Mouse (Mus musculus) embryonic facial prominence, embryonic 13.5 days (tissue): Measurements from ENCODE around the gene Gpr39. TPM values are rescaled to one million over a fixed set of nuclear protein-coding genes. Genes with fewer than 3 reads are reported as not detected.

Experiments
- ATAC-seq: fragments of 200-750 bp; cut with Nextera tagmentation; 2 replicates; pipeline ENCODE4 v1.8.0; 2017; ENCODE audit warnings: low read depth; ENCODE audit not compliant: insufficient number of reproducible peaks, insufficient read depth, low FRiP score, low TSS enrichment
- H3K27ac ChIP-seq: fragments of 300-500 bp; sonication (generic); 2 replicates; pipeline ENCODE4 v1.5.1; 2015; ENCODE audit warnings: moderate library complexity, mild to moderate bottlenecking, inconsistent platforms
- H3K27me3 ChIP-seq: fragments of 300-500 bp; sonication (generic); 2 replicates; pipeline ENCODE4 v1.6.1; 2015; ENCODE audit warnings: mild to moderate bottlenecking, inconsistent platforms
- H3K36me3 ChIP-seq: fragments of 300-500 bp; sonication (generic); 2 replicates; pipeline ENCODE4 v1.6.1; 2015; ENCODE audit warnings: mild to moderate bottlenecking, inconsistent platforms
- H3K4me1 ChIP-seq: fragments of 300-500 bp; sonication (generic); 2 replicates; pipeline ENCODE4 v1.6.1; 2015; ENCODE audit warnings: inconsistent platforms
- H3K4me2 ChIP-seq: fragments of 300-500 bp; sonication (generic); 2 replicates; pipeline ENCODE4 v1.6.1; 2015; ENCODE audit warnings: moderate library complexity, mild to moderate bottlenecking, inconsistent platforms
- H3K4me3 ChIP-seq: fragments of 300-500 bp; sonication (generic); 2 replicates; pipeline ENCODE4 v1.5.1; 2015; ENCODE audit warnings: mild to moderate bottlenecking, inconsistent platforms
- H3K9ac ChIP-seq: fragments of 300-500 bp; sonication (generic); 2 replicates; pipeline ENCODE4 v1.6.1; 2015; ENCODE audit warnings: mild to moderate bottlenecking, inconsistent platforms
- H3K9me3 ChIP-seq: fragments of 300-500 bp; sonication (generic); 2 replicates; pipeline ENCODE4 v1.6.1; 2016; ENCODE audit warnings: inconsistent platforms
- WGBS: fragments of 180-500 bp; shearing (Covaris S2); methylation state at CpG from one replicate; pipeline ENCODE4 v1.1.7; 2015; ENCODE audit warnings: mixed read lengths; 5-methylcytosine and 5-hydroxymethylcytosine counted together
- polyA plus RNA-seq: library from polyadenylated mRNA; unstranded; fragments of >200 nt; fragmentation: Nextera tagmentation; extraction: Ambion mirVana; gene quantifications from 2 replicates; pipeline ENCODE4 v1.2.1, GENCODE M21; 2015

Gene Gpr39
- polyA plus RNA-seq, 1 experiment from 2014 or later: not detected

DNA sequence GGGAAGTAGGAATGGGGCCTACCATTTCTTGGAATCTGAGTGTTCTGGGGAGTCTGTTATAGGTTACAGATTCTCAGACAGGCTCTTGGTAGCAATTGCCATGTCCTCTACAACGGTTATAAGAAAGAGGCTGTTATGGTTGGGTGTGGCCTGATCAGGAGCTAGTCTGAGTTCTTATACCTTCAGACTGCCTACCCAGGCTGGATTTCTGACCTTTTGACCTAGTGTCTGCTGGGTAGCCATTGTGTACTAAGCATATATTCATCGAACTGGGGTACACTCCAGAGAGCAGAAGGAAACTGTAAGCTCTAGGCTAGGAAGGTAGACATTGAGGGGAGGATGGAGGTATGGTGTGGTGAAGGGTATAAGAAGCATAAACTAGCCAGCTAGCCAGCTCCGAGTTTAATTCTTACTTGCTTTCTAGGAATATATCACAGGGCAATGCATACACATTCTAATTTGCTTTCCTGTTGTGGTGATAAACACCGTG, 24.4 kb downstream of the Gpr39 start:
- no peak overlapping the region for H3K4me2 ChIP-seq
- H3K27me3 ChIP-seq: no peaks in the 10 kb centered on the region
- no peak overlapping the region for H3K9ac ChIP-seq
- no peaks in the 10 kb centered on the region for H3K9me3 ChIP-seq
- H3K4me1 ChIP-seq: no peaks in the 10 kb centered on the region
- no peaks in the 10 kb centered on the region for H3K36me3 ChIP-seq
- WGBS: 75% methylated on average over 4 of the region's 4 CpGs
- H3K27ac ChIP-seq: no peak overlapping the region
- H3K4me3 ChIP-seq: no peak overlapping the region
- no peak for ATAC-seq

DNA sequence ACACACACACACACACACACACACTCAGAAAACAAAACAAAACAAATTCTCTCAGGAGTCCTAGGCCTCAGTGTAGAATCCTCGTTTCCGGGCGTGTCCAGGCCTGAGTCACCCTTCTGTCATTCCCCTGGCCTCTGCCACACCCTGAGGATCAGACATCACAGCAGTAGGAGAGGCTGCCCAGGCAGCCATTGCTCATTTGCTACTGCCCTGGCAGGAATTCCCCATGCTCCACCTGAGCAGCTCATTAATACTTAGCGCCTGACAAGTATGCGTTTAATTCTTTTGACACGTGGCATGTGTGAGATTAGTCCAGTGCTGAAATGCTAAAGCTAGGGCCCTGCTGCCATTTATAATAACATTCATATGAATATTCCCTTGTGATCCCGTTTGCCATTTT, 25.0 kb downstream of the Gpr39 start:
- WGBS: 79% methylated on average over 7 of the region's 7 CpGs
- Histone ChIP-seq H3K36me3 (no peaks in the 10 kb centered on the region), H3K4me1 (no peaks in the 10 kb centered on the region), H3K27me3 (no peaks in the 10 kb centered on the region), H3K27ac (no peak overlapping the region), H3K9me3 (no peaks in the 10 kb centered on the region), H3K4me3 (no peak overlapping the region), H3K4me2 (no peak overlapping the region), H3K9ac (no peak overlapping the region)
- 0 out of 2 replicates have a peak, but pooled peaks have one; percentile 37 for ATAC-seq

DNA sequence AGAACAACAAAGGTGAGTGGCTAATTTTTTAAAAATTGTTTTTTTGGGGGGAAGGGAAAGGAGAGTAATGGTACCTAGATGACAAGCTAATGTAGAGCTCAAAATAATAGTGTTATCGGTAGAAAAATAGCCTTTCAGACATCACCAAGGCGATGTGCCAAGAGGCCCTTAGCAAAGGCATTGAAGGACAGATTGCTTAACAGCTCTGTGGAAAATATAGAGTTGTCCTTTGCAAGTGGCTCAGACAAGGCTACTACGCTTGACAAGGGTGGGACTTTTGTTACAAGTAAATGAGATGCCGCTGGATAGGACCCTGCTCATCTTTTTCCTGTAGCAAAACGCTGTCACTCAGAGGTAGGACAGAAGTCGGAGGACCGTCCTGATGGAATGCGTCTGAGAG, 25.5 kb downstream of the Gpr39 start:
- Histone ChIP-seq H3K4me3 (no peak overlapping the region), H3K4me2 (no peak overlapping the region), H3K36me3 (no peaks in the 10 kb centered on the region), H3K27ac (no peak overlapping the region), H3K9me3 (no peaks in the 10 kb centered on the region), H3K9ac (no peak overlapping the region), H3K4me1 (no peaks in the 10 kb centered on the region), H3K27me3 (no peaks in the 10 kb centered on the region)
- ATAC-seq: no peak
- 82% methylated on average over 8 of the region's 8 CpGs for WGBS

DNA sequence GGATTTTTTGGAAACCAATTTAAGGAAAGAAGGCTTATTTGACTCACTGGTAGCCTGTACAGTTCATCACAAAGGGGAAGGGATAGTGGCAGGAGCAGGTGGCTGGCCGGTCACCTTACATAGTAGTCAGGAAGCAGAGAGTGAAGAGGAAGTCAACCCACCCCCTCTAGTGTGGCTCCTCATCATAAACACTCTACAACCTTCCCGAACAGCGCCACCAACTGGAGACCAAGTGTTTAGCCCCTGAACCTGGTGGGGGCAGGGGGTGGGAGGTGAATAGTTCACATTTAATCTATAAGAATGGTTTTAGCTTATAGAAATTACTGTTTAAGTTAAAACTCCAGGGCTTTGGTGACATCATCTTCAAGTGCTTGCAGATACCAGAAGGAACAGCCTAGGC, 28.6 kb downstream of the Gpr39 start:
- WGBS: 62% methylated on average over 3 of the region's 3 CpGs
- Histone ChIP-seq H3K27ac (no peak overlapping the region), H3K4me3 (no peak overlapping the region), H3K9me3 (no peaks in the 10 kb centered on the region), H3K36me3 (no peaks in the 10 kb centered on the region), H3K4me2 (no peak overlapping the region), H3K27me3 (no peaks in the 10 kb centered on the region), H3K9ac (no peak overlapping the region), H3K4me1 (no peaks in the 10 kb centered on the region)
- ATAC-seq: no peak

DNA sequence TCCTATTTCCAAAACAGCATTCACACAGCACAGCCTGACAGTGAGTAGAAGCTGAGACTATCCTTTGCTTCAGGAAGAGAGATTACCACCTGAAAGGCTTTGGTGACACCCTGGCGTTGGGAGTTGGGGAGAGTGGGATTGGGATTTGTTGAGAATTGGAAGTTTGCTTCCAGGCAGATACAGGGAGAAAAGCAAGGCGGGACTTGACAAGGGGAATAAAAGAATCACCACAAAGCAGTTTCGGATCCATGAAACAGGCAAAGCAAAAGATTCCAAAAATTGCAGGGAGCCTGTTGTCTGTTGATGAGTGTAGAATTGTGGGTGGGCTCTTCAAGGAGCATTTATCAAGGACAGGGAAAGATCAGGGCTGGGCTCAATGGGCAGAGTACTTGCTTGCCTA, 38.5 kb downstream of the Gpr39 start:
- H3K4me3 ChIP-seq: no peak overlapping the region
- no peaks in the 10 kb centered on the region for H3K27me3 ChIP-seq
- 76% methylated on average over 3 of the region's 3 CpGs for WGBS
- no peak overlapping the region for H3K4me2 ChIP-seq
- no peaks in the 10 kb centered on the region for H3K9me3 ChIP-seq
- H3K4me1 ChIP-seq: no peaks in the 10 kb centered on the region
- ATAC-seq: no peak
- H3K9ac ChIP-seq: no peak overlapping the region
- H3K27ac ChIP-seq: no peak overlapping the region
- no peaks in the 10 kb centered on the region for H3K36me3 ChIP-seq

DNA sequence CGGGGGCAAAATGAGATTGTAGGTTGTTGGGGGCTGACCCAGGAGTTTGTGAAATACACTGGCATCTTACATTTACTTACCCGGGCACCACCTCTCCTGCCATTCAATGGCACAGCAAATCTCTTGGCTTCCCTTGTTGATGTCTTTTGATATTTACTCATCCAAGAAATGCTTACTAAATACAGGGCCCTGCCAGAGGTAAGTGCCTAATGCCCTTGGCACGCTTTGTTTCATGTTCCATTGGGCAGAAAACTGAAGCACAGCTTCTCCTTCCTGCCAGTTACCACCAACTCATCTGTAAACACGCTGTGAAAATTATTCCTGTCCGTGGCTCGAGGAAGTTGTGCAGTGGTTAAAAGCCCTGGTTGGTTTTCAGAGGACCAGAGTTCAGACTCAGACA, 39.4 kb downstream of the Gpr39 start:
- H3K27me3 ChIP-seq: no peaks in the 10 kb centered on the region
- H3K9me3 ChIP-seq: no peaks in the 10 kb centered on the region
- WGBS: 79% methylated on average over 6 of the region's 6 CpGs
- no peak for ATAC-seq
- no peak overlapping the region for H3K4me2 ChIP-seq
- no peak overlapping the region for H3K4me3 ChIP-seq
- H3K27ac ChIP-seq: no peak overlapping the region
- no peaks in the 10 kb centered on the region for H3K36me3 ChIP-seq
- H3K4me1 ChIP-seq: no peaks in the 10 kb centered on the region
- H3K9ac ChIP-seq: no peak overlapping the region

DNA sequence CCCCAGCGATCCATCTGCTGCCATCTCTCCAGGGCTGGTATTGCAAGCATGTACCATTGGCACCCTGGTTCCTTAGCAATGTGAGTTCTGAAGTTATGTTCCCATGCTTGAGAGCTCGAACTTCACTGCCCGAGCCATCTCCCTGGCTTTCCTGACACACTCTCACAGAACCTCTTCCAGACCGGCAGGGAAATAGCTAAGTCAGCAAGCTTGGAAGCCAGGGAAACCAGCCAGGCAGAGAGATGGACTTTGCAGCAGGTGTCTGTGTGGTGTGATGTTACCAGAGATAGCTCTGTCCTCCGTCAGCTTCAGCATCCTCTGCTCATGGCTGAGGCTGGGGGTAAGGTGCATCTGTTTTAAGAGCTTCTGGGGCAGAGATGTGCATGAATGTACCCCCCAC, 41.1 kb downstream of the Gpr39 start:
- ATAC-seq: no peak
- Histone ChIP-seq H3K9me3 (no peaks in the 10 kb centered on the region), H3K27me3 (no peaks in the 10 kb centered on the region), H3K9ac (no peak overlapping the region), H3K4me3 (no peak overlapping the region), H3K36me3 (no peaks in the 10 kb centered on the region), H3K4me1 (no peaks in the 10 kb centered on the region), H3K27ac (no peak overlapping the region), H3K4me2 (no peak overlapping the region)
- 84% methylated on average over 5 of the region's 5 CpGs for WGBS

DNA sequence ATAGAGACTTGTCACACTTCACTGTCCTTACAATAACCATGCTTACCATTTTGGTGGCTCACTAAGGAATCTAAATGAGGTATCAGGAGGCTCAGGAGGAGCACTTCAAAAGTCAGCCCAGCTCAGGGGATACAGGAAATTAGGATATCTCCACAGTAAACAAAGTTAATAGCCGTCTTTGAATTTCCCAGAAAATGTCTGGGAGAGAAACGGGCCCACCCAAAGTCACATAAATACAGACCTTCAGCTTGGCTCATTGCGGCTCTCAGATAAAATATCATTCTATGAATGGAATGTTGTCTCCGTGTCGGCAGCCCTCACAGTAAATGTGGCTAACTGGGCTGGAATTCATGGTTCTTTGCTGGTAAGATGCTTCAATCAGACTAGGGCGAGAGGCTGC, 42.3 kb downstream of the Gpr39 start:
- H3K4me3 ChIP-seq: no peak overlapping the region
- 66% methylated on average over 6 of the region's 6 CpGs for WGBS
- H3K27me3 ChIP-seq: no peaks in the 10 kb centered on the region
- H3K4me2 ChIP-seq: no peak overlapping the region
- no peaks in the 10 kb centered on the region for H3K36me3 ChIP-seq
- H3K4me1 ChIP-seq: no peaks in the 10 kb centered on the region
- no peaks in the 10 kb centered on the region for H3K9me3 ChIP-seq
- H3K9ac ChIP-seq: no peak overlapping the region
- no peak overlapping the region for H3K27ac ChIP-seq
- no peak for ATAC-seq

DNA sequence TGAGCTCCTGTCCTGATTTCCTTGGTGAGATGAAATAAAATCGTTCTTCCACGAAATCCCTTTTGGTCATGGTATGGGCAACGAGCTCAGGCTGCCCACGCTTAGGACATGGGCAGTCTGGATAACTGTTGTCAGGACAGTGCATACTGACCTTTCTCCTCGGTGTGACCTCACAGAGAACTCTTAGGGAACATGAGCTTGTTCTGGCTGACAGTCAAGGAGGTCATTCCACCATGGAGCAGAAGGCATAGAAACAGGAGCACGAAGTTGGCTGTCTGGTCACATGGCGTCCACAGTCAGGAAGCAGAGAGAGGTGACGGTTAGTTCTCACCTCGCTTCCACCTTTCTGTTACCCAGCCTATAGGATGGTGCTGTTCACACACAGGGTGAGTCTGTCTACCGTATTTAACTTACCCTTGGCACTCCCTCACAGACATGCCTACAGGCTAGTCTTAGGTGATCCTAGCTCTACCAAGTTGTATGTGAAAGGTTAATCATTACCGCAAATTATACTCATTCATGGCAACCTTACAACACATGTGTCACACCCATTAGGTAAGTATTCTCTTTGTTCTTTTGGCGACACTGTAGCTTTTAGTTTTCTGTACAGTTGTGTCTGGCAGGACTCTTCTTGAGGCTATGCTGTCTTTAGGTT, 44.4 kb downstream of the Gpr39 start:
- no peaks in the 10 kb centered on the region for H3K4me1 ChIP-seq
- H3K4me2 ChIP-seq: no peak overlapping the region
- H3K9ac ChIP-seq: no peak overlapping the region
- H3K9me3 ChIP-seq: no peaks in the 10 kb centered on the region
- H3K4me3 ChIP-seq: no peak overlapping the region
- WGBS: 86% methylated on average over 12 of the region's 12 CpGs
- H3K27ac ChIP-seq: no peak overlapping the region
- ATAC-seq: no peak
- H3K36me3 ChIP-seq: no peaks in the 10 kb centered on the region
- H3K27me3 ChIP-seq: no peaks in the 10 kb centered on the region

DNA sequence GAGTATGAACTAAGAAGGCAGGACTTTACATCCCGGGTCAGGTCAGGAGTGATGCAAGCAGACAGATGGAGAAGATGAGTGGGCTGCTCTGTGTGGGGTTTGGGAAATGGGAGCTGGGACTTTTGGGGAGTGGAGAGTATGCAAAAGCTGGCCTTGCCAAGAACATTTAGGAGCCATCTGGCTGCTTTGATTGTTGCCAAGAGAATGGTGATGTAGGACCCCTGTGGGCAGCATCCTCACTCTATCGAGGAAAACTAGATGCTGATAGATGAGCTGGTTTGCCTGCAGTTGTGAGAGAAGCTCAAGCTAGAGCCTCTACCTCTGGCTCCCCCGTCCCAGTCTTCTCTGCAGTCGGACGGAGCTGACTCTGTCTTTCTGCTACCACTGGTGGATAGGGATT, 47.5 kb downstream of the Gpr39 start:
- Histone ChIP-seq H3K9me3 (no peaks in the 10 kb centered on the region), H3K27ac (no peak overlapping the region), H3K27me3 (no peaks in the 10 kb centered on the region), H3K36me3 (no peaks in the 10 kb centered on the region), H3K4me3 (no peak overlapping the region), H3K4me1 (no peaks in the 10 kb centered on the region), H3K4me2 (no peak overlapping the region), H3K9ac (no peak overlapping the region)
- WGBS: 86% methylated on average over 5 of the region's 5 CpGs
- ATAC-seq: no peak

DNA sequence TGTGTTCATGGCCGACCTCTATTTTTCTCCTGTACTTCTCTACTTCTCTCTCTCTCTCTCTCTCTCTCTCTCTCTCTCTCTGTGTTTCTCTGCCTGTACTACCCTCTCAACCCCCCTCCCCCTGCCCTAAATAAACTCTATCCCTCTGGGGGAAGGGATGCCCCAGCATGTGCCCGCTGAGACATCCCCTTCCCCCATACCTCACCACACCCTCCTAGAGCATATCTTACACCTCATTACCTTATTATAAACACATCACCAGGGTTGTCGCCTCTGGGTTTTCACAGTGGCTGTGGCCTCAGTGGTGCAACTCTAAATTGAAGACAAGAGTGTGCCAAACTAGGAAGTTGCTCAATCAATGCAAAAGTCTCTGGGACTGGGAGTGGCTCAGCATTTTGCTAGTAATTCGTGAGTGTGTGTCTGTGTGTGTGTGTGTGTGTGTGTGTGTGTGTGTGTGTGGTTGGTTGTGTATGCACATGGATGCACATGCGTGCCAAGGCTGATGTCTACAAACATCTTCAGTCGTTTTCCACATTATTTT, 52.3 kb downstream of the Gpr39 start:
- H3K27me3 ChIP-seq: no peaks in the 10 kb centered on the region
- 0 out of 2 replicates have a peak, but pooled peaks cover 4% of the 10 kb centered on the region for H3K4me1 ChIP-seq
- WGBS: 72% methylated on average over 6 of the region's 6 CpGs
- H3K4me3 ChIP-seq: no peak overlapping the region
- H3K9ac ChIP-seq: no peak overlapping the region
- H3K4me2 ChIP-seq: no peak overlapping the region
- ATAC-seq: no peak
- no peak overlapping the region for H3K27ac ChIP-seq
- no peaks in the 10 kb centered on the region for H3K36me3 ChIP-seq
- no peaks in the 10 kb centered on the region for H3K9me3 ChIP-seq

DNA sequence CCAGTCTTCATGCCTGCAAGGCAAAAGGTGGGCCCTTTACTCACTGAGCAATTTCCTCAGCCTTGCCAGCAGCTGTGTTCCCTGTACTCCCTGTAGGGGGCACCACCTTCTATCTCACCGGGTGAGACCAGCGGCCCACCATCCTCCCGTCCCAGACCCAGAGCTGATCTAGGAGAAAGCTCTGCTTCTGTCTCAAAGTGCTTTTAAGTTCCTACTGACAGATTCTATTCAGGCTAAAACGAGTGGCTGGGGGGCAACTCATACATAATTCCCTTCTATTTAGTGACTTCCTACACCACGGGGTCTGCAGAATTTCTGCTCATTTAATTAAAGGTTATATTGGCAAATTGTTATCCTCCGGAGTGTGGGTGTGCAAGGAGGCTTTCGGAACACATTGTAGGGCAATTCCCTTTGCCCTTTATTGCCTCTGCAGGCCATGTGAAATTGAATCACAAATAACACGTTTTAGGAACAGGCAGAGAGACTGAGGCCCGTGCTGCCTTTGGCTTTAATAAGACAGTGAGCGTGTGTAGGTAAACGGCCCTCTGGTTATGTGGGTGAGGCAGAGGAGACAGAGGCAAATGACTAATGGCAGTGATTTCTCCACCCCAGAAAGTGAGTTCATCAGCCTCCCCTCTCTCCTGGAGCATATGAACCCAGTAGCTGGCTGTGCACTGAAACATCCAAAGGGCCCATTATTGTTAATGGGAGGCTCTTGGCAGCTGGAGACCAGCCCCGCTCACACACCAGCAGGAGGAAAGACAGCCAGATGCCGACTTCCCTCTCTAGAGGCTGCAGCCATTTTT, 53.1 kb downstream of the Gpr39 start:
- Histone ChIP-seq H3K27me3 (no peaks in the 10 kb centered on the region), H3K4me1 (0 out of 2 replicates have a peak, but pooled peaks cover 4% of the 10 kb centered on the region), H3K36me3 (no peaks in the 10 kb centered on the region), H3K9me3 (no peaks in the 10 kb centered on the region), H3K27ac (no peak overlapping the region), H3K4me3 (no peak overlapping the region), H3K9ac (no peak overlapping the region), H3K4me2 (no peak overlapping the region)
- ATAC-seq: no peak
- 51% methylated on average over 13 of the region's 13 CpGs for WGBS
